Mouse (Mus musculus) heart, embryonic 10.5 days (tissue): ENCODE measurements around the gene Prkag2. TPM values are rescaled to one million over a fixed set of nuclear protein-coding genes. Genes with fewer than 3 reads are reported as not detected.
"Not testable (repeated sequence)": the region's sequence is repeated elsewhere in the genome, so short reads cannot be mapped to it uniquely, and the experiment has no call there.

ENCODE experiments used
- DNase-seq: peaks from one replicate; pipeline ENCODE4 v3.0.0-alpha.2; 2017; ENCODE audit warnings: low spot score
- H3K27ac ChIP-seq: fragments of 300-500 bp; sonication (generic); 2 replicates; pipeline ENCODE4 v1.5.1; 2016; ENCODE audit warnings: mild to moderate bottlenecking
- H3K27me3 ChIP-seq: fragments of 300-500 bp; sonication (generic); 2 replicates; pipeline ENCODE4 v1.6.1; 2016; ENCODE audit warnings: mild to moderate bottlenecking; ENCODE audit not compliant: poor library complexity, insufficient read depth, severe bottlenecking
- H3K36me3 ChIP-seq: fragments of 300-500 bp; sonication (generic); 2 replicates; pipeline ENCODE4 v1.6.1; 2016; ENCODE audit warnings: mild to moderate bottlenecking, moderate library complexity
- H3K4me1 ChIP-seq: fragments of 300-500 bp; sonication (generic); 2 replicates; pipeline ENCODE4 v1.6.1; 2016; ENCODE audit warnings: mild to moderate bottlenecking
- H3K4me3 ChIP-seq: fragments of 300-500 bp; sonication (generic); 2 replicates; pipeline ENCODE4 v1.5.1; 2016; ENCODE audit warnings: mild to moderate bottlenecking, moderate library complexity
- H3K9me3 ChIP-seq: fragments of 300-500 bp; sonication (generic); 2 replicates; pipeline ENCODE4 v1.6.1; 2016; ENCODE audit warnings: mild to moderate bottlenecking, moderate library complexity
- WGBS: fragments of 180-500 bp; shearing (Covaris S2); methylation state at CpG from one replicate; pipeline ENCODE4 v1.1.7; 2016; 5-methylcytosine and 5-hydroxymethylcytosine counted together
- polyA plus RNA-seq: library from polyadenylated mRNA; unstranded; fragments of >200 nt; fragmentation: Nextera tagmentation; extraction: Ambion mirVana; gene quantifications from 2 replicates; pipeline ENCODE4 v1.2.1, GENCODE M21; 2016

The Prkag2 gene
- polyA plus RNA-seq, 1 experiment from 2014 or later, result 65.1 TPM

DNA sequence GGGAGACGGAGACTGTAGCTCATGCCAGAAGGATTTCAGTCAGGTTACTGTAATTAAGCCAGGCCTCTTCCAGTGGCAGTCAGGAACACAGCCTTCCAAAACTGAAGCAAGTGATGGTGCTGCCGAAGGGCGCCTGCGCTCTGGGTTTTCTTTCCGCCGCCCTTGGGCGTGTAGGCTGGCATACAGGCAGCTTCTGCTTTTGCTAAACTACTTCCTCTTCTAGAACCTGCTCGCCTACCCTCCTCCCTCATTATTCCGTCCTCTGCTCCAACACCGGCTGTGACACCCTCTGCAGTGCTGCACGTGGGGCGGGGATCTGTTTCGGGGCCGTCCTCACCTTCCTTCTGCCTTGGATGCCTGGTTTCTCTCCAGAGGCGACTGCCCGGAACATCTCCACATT, 18.9 kb downstream of the Prkag2 start:
- no peak overlapping the region for H3K4me3 ChIP-seq
- H3K4me1 ChIP-seq, result peaks cover 30% of the 10 kb centered on the region
- no peaks in the 10 kb centered on the region for H3K9me3 ChIP-seq
- H3K36me3 ChIP-seq, result no peaks in the 10 kb centered on the region
- no peaks in the 10 kb centered on the region for H3K27me3 ChIP-seq
- no peak for DNase-seq
- H3K27ac ChIP-seq, result no peak overlapping the region; the same call in 1 of the 2 replicates
- 61% methylated on average over 16 of the region's 16 CpGs for WGBS

DNA sequence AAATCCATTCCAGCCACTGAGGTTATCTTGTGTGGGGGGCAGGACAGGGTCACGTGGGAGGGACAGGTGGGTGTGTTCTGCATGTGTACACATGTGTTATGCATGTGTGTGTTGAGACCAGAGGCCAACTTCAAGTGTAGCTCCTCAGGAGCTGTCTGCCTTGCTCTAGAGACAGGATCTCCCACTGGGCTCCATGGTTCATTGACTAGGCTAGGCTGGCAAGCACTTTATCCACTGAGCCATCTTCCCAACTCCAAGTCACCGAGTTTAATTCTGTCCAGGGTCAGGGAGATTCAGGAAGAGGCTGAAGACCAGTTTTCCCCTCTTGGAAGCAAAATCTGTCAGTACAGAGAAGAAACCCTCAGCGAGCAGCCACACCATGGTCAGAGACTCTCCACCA, 19.4 kb downstream of the Prkag2 start:
- Histone ChIP-seq H3K4me3 (no peak overlapping the region), H3K27ac (no peak overlapping the region), H3K9me3 (no peaks in the 10 kb centered on the region), H3K4me1 (peaks cover 24% of the 10 kb centered on the region), H3K36me3 (no peaks in the 10 kb centered on the region), H3K27me3 (no peaks in the 10 kb centered on the region)
- DNase-seq, result no peak
- 71% methylated on average over 3 of the region's 3 CpGs for WGBS

DNA sequence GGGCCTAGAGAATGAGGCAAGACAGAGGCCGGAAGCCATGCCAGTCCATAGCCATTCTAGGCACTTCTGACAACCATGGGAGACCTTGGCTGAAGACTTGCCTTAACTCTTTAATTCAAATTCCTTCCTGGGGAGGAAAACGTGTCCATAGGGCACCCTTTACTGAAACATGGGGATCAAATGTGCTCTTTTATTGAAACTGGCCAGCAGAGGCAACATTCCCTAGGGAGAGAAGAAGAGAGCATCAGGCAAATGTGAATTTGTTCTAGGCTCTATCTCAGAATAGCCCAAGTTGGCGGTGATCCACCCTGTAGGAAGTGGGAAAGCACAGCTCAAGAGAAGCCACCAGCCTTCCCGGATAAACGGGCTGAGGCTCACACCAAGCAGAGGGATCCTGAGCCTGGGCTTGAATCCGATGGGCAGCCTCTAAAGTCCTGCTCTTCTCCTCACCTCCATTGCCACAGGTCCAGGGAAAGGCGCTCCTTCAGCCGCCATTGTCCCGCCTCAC, 19.9 kb downstream of the Prkag2 start:
- WGBS, result 90% methylated on average over 9 of the region's 9 CpGs

DNA sequence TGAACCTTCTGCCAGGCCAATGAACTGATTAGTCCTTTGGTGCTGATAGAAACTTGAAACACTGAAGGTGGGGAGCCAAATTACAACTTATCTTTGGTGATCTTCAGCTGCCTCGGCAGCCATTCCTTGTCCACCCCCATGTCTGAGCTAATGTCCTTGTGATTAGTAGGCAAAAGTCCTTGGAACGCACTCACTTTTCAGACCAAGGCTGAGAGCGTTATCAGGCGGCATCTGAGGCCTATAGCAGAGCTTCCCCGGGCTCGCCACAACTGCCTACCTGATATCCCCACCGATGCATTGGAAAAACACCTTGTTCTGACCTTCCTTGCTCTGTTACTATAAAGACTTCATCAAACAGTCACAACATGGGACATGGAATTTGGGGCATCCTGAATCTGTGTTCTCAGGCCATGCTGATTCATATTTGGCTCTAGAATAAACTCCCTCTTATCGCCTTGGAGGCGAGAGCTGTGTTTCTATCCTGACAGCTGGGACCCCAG, 20.6 kb downstream of the Prkag2 start:
- Histone ChIP-seq H3K4me3 (no peak overlapping the region), H3K4me1 (peaks cover 16% of the 10 kb centered on the region), H3K27me3 (no peaks in the 10 kb centered on the region), H3K36me3 (no peaks in the 10 kb centered on the region), H3K27ac (no peak overlapping the region), H3K9me3 (no peaks in the 10 kb centered on the region)
- no peak for DNase-seq
- WGBS, result 74% methylated on average over 9 of the region's 9 CpGs

More for the DNA sequence above, 19.9 kb downstream of the Prkag2 start:
- no peaks in the 10 kb centered on the region for H3K27me3 ChIP-seq
- no peak for DNase-seq
- H3K9me3 ChIP-seq, result no peaks in the 10 kb centered on the region
- H3K36me3 ChIP-seq, result no peaks in the 10 kb centered on the region
- H3K4me3 ChIP-seq, result no peak overlapping the region
- H3K4me1 ChIP-seq, result peaks cover 20% of the 10 kb centered on the region
- H3K27ac ChIP-seq, result no peak overlapping the region

DNA sequence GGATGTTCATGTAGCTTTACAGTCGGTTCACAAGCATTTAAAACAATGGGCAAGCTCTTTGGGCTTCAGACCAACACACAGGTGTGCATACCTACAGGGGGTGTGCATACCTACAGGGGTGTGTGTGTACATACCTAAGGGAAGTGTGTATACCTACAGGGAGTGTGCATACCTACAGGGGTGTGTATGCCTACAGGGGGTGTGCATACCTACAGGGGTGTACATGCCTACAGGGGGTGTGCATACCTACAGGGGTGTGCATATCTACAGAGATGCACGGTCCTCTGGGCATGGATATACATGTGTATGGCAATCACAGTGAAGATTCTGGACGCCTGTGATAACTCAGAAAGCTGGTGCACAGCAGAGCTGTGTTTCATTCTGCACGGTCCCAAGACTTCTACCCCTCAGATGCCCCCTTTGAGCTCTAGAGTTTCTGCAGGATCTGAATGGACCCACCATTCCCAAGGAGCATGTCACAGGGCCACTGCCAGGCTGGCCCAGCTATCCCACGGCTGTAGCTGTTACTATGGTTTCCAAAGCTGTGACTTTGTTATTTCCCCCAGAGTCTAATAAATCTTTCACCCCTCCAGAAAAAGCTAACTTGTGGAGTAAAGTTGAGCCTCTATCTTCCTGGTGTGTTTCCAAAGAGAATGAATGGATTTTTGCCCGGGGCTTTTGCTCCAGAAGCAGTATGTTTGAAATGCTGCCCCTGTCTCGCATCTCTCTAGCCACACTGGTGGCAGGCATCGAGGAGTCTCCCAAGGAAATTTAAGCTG, 22.4 kb downstream of the Prkag2 start:
- Histone ChIP-seq H3K4me3 (no peak overlapping the region), H3K4me1 (peaks cover 6% of the 10 kb centered on the region), H3K27ac (no peak overlapping the region), H3K9me3 (no peaks in the 10 kb centered on the region), H3K36me3 (no peaks in the 10 kb centered on the region), H3K27me3 (no peaks in the 10 kb centered on the region)
- 79% methylated on average over 8 of the region's 8 CpGs for WGBS
- DNase-seq, result no peak

DNA sequence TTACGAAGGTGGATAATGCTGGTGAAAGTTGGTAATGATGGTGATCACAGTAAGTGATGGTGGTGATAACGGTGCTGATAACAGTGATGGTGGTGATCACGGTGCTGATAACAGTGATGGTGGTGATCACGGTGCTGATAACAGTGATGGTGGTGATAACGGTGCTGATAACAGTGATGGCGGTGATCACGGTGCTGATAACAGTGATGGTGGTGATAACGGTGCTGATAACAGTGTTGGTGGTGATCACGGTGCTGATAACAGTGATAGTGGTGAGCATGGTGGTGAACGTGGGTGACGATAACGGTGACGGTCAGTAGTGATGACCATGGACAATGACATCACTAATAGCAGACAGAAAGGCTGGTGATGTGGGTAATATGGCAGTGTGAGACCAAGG, 23.2 kb downstream of the Prkag2 start:
- not testable (repeated sequence) for H3K27ac ChIP-seq, DNase-seq, H3K9me3 ChIP-seq, H3K4me1 ChIP-seq, H3K27me3 ChIP-seq, H3K36me3 ChIP-seq, H3K4me3 ChIP-seq
- WGBS, result 90% methylated on average over 13 of the region's 13 CpGs

DNA sequence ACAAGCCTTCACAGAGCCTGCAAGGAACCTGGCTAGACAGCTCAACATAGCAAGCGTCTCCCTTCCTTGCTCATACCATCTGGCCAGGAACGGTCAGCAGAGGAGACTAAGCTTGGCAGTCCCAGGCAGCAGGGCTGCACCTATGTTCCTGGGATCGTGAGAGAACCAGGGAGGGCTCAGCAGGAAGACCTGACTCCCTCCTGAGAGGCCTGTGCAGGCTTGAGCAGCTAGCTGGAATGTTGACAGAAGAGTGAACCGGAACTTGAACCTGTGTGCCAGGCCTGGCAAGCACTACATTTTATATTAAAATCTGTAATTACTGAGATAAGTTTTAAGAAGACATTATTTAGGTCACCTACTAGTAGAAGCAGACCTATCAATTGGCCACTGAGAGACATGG, 24.8 kb downstream of the Prkag2 start:
- no peak for DNase-seq
- no peak overlapping the region for H3K4me3 ChIP-seq
- no peaks in the 10 kb centered on the region for H3K27me3 ChIP-seq

DNA sequence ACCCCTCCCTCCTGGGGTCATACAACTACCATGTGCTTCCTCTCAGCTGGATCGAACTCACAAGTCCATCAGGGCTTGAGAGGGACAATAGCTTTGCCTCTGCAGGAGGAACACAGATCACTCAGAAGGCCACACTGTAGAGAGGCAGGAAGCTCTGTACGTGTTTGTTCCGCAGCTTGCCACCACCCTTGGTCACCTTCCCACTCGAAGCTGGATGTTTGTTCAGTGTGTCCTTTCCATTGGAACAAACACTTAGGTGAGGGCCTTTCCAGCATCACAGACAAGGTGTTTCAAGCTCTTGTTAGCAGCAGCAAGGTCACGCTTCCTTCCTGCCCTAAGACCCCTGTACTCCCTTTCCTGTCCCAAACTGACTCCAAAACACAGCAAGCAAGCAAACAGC, 30.6 kb downstream of the Prkag2 start:
- DNase-seq, result no peak
- H3K27ac ChIP-seq, result no peak overlapping the region
- no peaks in the 10 kb centered on the region for H3K9me3 ChIP-seq
- WGBS, result 67% methylated on average over 5 of the region's 5 CpGs
- H3K27me3 ChIP-seq, result no peaks in the 10 kb centered on the region
- peaks cover 33% of the 10 kb centered on the region for H3K4me1 ChIP-seq
- H3K4me3 ChIP-seq, result no peak overlapping the region
- no peaks in the 10 kb centered on the region for H3K36me3 ChIP-seq

More for the DNA sequence above, 24.8 kb downstream of the Prkag2 start:
- WGBS, result 67% methylated on average over 4 of the region's 4 CpGs
- no peaks in the 10 kb centered on the region for H3K36me3 ChIP-seq
- no peak overlapping the region for H3K27ac ChIP-seq
- H3K9me3 ChIP-seq, result no peaks in the 10 kb centered on the region
- no peaks in the 10 kb centered on the region for H3K4me1 ChIP-seq

DNA sequence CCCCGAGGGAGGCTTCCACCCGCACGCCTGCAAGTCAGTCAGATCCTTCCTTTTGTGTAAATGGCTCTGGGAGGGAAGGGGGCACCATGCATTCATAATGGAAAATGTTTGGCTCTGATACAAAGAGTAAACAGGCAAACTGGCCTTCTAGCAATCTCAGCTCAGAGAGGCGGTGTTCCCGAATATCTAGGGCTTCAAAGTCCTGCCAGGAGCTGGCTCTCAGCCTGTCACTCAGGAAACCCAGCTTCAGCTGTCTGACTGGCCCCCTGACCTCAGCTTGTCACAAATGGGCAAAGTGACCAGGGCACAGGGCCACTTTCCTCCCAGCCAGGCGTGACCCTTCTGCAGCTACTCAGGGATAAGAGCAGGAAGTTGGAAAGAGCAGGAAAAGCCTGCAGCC, 33.3 kb downstream of the Prkag2 start:
- Histone ChIP-seq H3K4me3 (no peak overlapping the region), H3K27ac (peak overlapping the region; percentile 76), H3K36me3 (no peaks in the 10 kb centered on the region), H3K4me1 (peaks cover 51% of the 10 kb centered on the region), H3K9me3 (no peaks in the 10 kb centered on the region), H3K27me3 (no peaks in the 10 kb centered on the region; the same call in 1 of the 2 replicates)
- DNase-seq, result no peak
- WGBS, result 29% methylated on average over 6 of the region's 6 CpGs

DNA sequence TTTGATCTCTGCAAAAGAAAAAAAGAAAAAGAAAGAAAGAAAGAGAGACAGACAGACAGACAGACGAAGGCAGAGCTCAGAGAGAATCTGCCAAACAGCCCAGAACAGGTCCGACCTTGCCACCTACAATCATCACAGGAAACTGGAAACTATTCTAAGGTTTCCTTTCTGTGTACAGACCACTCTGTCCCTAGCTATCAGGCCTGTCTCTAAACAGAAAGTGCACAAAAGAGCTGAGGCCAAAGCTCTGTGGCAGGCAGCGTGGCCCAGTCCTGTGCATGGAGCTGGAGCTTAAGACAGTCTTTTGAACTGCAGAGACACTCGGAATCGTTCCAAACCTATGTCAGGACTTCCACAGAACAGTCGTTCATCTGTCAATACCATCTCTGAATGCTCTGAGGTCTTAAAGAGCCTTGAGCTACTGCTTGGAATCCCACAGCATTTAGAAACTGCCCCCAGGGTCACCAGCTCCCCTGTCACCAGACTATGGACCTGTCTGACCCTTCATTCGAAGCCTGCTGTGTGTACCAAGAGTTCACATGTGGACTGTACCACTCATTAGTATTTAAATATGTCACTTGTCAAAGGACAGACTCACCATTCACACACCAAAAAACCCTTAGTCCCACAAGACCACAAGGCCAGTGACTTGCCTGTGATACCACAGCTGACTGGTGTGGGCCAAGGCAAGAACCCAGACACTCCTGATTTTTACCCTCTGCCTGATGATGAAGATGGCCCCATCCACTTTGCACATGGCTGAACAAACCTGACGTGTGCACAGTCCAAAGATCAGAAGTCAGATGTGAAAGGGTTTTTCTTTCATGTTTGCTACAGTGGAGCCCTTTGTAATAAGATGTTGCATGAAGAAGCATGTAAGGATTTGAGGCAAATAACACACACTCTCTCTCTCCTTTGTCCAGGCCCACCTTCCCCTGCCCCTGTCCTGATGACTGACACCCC, 35.9 kb downstream of the Prkag2 start:
- DNase-seq, result no peak
- peaks cover 64% of the 10 kb centered on the region for H3K4me1 ChIP-seq
- H3K4me3 ChIP-seq, result no peak overlapping the region
- peaks cover 21% of the 10 kb centered on the region for H3K27me3 ChIP-seq
- H3K36me3 ChIP-seq, result no peaks in the 10 kb centered on the region
- no peaks in the 10 kb centered on the region for H3K9me3 ChIP-seq
- WGBS, result 54% methylated on average over 8 of the region's 8 CpGs
- peak overlapping the region; percentile 24 for H3K27ac ChIP-seq

DNA sequence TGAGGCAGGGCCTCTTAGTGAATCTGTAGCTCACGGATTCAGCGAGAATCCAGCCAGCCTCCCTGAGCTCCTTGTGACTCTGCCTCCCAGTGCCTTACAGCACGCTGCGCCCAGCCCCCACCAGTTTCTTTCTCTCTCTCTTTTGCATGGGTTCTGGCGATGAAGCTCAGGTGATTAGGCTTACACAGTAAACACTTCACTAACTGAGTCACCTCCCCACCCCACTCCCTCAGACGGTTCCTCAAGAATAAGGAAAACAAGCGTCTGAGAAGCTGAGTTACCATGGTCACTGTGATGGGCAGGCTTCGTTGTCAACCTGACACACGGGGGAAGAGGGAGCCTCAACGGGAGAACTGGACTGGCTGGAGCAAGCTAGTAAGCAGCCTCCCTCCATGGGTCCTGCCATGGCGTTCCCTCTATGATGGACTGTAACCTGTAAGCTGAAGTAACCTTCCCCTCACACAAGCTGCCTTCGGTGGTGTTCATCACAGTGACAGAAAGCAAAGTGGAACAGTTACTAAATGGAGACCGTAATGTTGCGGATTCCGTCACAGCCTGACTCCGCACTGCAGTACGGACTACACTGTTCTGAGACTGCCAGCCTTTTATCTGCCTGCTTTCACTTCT, 37.8 kb downstream of the Prkag2 start:
- Histone ChIP-seq H3K36me3 (no peaks in the 10 kb centered on the region), H3K27ac (no peak overlapping the region), H3K9me3 (no peaks in the 10 kb centered on the region), H3K4me3 (no peak overlapping the region), H3K27me3 (peaks cover 35% of the 10 kb centered on the region), H3K4me1 (peaks cover 77% of the 10 kb centered on the region)
- no peak for DNase-seq
- 44% methylated on average over 17 of the region's 17 CpGs for WGBS

DNA sequence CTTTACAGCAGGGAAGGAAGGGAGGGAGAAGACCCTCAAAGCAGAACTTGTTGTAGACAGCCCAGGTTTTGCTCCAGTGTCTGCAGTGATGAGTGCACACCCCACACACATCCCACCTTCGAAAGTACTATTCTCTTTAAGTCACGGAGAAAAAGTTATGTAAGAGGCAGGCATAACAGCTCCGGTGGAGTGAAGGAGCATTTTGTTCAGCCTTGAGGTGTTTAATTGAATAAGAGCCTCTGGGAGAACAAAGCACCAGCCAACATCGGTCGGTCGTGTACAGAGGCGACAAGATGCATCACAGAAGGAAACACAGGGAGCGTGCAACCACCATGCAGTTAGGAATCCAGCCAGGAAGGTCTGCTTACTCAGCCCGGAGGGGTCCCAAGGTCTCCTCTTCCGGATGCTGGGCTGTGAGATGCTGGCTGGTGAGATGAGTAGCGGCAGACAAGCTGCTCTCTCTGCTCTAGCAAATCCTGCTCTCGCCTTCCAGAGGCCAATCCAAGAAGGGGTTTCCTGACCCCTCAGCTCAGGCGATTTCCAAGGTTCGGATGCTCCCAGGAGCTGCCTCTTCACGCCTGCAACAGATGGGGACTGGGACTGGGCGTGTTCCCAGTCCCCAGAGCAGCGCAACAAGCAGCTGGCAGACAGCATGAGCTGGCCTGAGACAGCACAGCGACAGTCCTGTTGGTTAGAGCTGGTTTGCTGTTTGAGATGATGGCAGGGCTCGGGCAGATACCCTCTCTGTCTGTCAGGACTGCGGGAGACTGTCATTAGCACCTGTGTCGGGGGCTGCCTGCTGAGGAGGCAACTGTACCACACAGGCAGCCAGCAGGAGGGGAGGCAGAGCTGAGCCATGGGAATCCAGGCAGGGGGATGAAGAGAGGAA, 41.3 kb downstream of the Prkag2 start:
- 19% methylated on average over 21 of the region's 21 CpGs for WGBS
- peaks cover 35% of the 10 kb centered on the region for H3K27me3 ChIP-seq
- peak overlapping the region; percentile 30; the same call in 1 of the 2 replicates for H3K27ac ChIP-seq
- peak overlapping the region; percentile 15; the same call in 1 of the 2 replicates for H3K4me3 ChIP-seq
- DNase-seq, result no peak
- no peaks in the 10 kb centered on the region for H3K9me3 ChIP-seq
- H3K4me1 ChIP-seq, result peaks cover 66% of the 10 kb centered on the region
- no peaks in the 10 kb centered on the region for H3K36me3 ChIP-seq
